Mouse (Mus musculus) neural tube, embryonic 12.5 days (tissue): ENCODE data around the gene Adad1. TPM values are rescaled to one million over a fixed set of nuclear protein-coding genes. Genes with fewer than 3 reads are reported as not detected.

Experiments
- polyA plus RNA-seq: library from polyadenylated mRNA; unstranded; fragments of >200 nt; fragmentation: Nextera tagmentation; extraction: Ambion mirVana; gene quantifications from 2 replicates; pipeline ENCODE4 v1.2.1, GENCODE M21; 2016

The Adad1 gene
- polyA plus RNA-seq, 1 experiment from 2014 or later = 0.37 TPM

Other genes starting within 250 kb of the Adad1 start
- gene 4932438A13Rik, start 200.4 kb upstream of the Adad1 start, polyA plus RNA-seq = 48.9 and 49.6 TPM in 2 replicates
- 0.30 and 0.61 TPM in 2 replicates for gene Il2, start 62.4 kb downstream of the Adad1 start, polyA plus RNA-seq
- not detected in 2 replicates for gene Il21, start 169.1 kb downstream of the Adad1 start, polyA plus RNA-seq
- gene Bbs12, start 249.0 kb downstream of the Adad1 start, polyA plus RNA-seq = 4.6 and 5.9 TPM in 2 replicates
- 2.1 and 2.6 TPM in 2 replicates for gene Cetn4, start 249.2 kb downstream of the Adad1 start, polyA plus RNA-seq